Mouse (Mus musculus): ENCODE measurements at regions not wholly inside any gene's neighbourhood (a gene's known extent, or its start where the extent isn't known, plus 50 kb on each side); places are given as distances from the start of the nearest gene placed in this dataset.

- Histone ChIP-seq H3K79me2 (ENCODE audit: control insufficient read depth, insufficient read depth) (no peaks in the 10 kb centered on the region), H3ac (ENCODE audit: control insufficient read depth, insufficient read length) (no peak overlapping the region), H3K4me3 (no peak overlapping the region), H3K4me2 (ENCODE audit: low read depth) (no peak overlapping the region), H3K36me3 (ENCODE audit: control insufficient read depth, insufficient read depth) (no peaks in the 10 kb centered on the region), H3K27me3 (ENCODE audit: control insufficient read depth, insufficient read depth, insufficient read length) (no peaks in the 10 kb centered on the region)
- TF ChIP-seq CEBPB (IDR thresholded peaks at IDR 0.05; ENCODE audit: insufficient read depth, poor library complexity, severe bottlenecking) (no peak), REST (IDR thresholded peaks at IDR 0.05; ENCODE audit: insufficient read depth, insufficient read length) (no peak), E2F4 (IDR thresholded peaks at IDR 0.05; ENCODE audit: insufficient read depth) (no peak), TCF3 (IDR thresholded peaks at IDR 0.05; ENCODE audit: insufficient read length, low read depth) (no peak), USF1 (IDR thresholded peaks at IDR 0.05; ENCODE audit: low read depth) (no peak), MYOG (IDR thresholded peaks at IDR 0.05; ENCODE audit: control insufficient read depth in 1 of 3, insufficient read depth in 1 of 3, insufficient read length in 2 of 3, low read depth in 2 of 3) (no peak), POLR2A (IDR thresholded peaks at IDR 0.05; ENCODE audit: insufficient read length, low read depth) (no peak), SRF (IDR thresholded peaks at IDR 0.05; ENCODE audit: control insufficient read depth, insufficient read length, low read depth) (no peak), TCF12 (IDR thresholded peaks at IDR 0.05; ENCODE audit: insufficient read depth, poor library complexity, severe bottlenecking) (no peak), MYOD1 (IDR thresholded peaks at IDR 0.05; ENCODE audit: control insufficient read depth in 1 of 3, insufficient read length in 2 of 3, low read depth in 2 of 3) (no peak), MAX (IDR thresholded peaks at IDR 0.05; ENCODE audit: low read depth) (no peak), POLR2AphosphoS2 (IDR thresholded peaks at IDR 0.05; ENCODE audit: insufficient read length, low read depth) (no peak)
Observed at GRCm38 (mm10) chr16:29934649-29935048, 129.5 kb upstream of the Hes1 start.

GRCm38 (mm10) chr16:29938700-29939099 lies 125.5 kb upstream of the Hes1 start:
- no peak overlapping the region for H3K4me3 ChIP-seq
- no peaks in the 10 kb centered on the region for H3K27me3 ChIP-seq (ENCODE audit: control insufficient read depth, insufficient read depth, insufficient read length)
- no peaks in the 10 kb centered on the region for H3K36me3 ChIP-seq (ENCODE audit: control insufficient read depth, insufficient read depth)
- no peak overlapping the region for H3ac ChIP-seq (ENCODE audit: control insufficient read depth, insufficient read length)
- no peaks in the 10 kb centered on the region for H3K79me2 ChIP-seq (ENCODE audit: control insufficient read depth, insufficient read depth)
- TF ChIP-seq CEBPB (IDR thresholded peaks at IDR 0.05; ENCODE audit: insufficient read depth, poor library complexity, severe bottlenecking) (no peak), MYOD1 (IDR thresholded peaks at IDR 0.05; ENCODE audit: control insufficient read depth in 1 of 3, insufficient read length in 2 of 3, low read depth in 2 of 3) (no peak), MAX (IDR thresholded peaks at IDR 0.05; ENCODE audit: low read depth) (no peak), MYOG (IDR thresholded peaks at IDR 0.05; ENCODE audit: control insufficient read depth in 1 of 3, insufficient read depth in 1 of 3, insufficient read length in 2 of 3, low read depth in 2 of 3) (no peak), E2F4 (IDR thresholded peaks at IDR 0.05; ENCODE audit: insufficient read depth) (no peak), POLR2A (IDR thresholded peaks at IDR 0.05; ENCODE audit: insufficient read length, low read depth) (no peak), USF1 (IDR thresholded peaks at IDR 0.05; ENCODE audit: low read depth) (no peak), POLR2AphosphoS2 (IDR thresholded peaks at IDR 0.05; ENCODE audit: insufficient read length, low read depth) (no peak), REST (IDR thresholded peaks at IDR 0.05; ENCODE audit: insufficient read depth, insufficient read length) (no peak), SRF (IDR thresholded peaks at IDR 0.05; ENCODE audit: control insufficient read depth, insufficient read length, low read depth) (no peak), TCF3 (IDR thresholded peaks at IDR 0.05; ENCODE audit: insufficient read length, low read depth) (no peak), TCF12 (IDR thresholded peaks at IDR 0.05; ENCODE audit: insufficient read depth, poor library complexity, severe bottlenecking) (no peak)
- H3K4me2 ChIP-seq (ENCODE audit: low read depth) = no peak overlapping the region

- no peaks in the 10 kb centered on the region for H3K36me3 ChIP-seq (ENCODE audit: control insufficient read depth, insufficient read depth)
- H3K4me3 ChIP-seq = no peak overlapping the region
- H3K79me2 ChIP-seq (ENCODE audit: control insufficient read depth, insufficient read depth) = no peaks in the 10 kb centered on the region
- peak overlapping the region; percentile 13 for H3K4me2 ChIP-seq (ENCODE audit: low read depth)
- TF ChIP-seq REST (IDR thresholded peaks at IDR 0.05; ENCODE audit: insufficient read depth, insufficient read length) (no peak), TCF12 (IDR thresholded peaks at IDR 0.05; ENCODE audit: insufficient read depth, poor library complexity, severe bottlenecking) (no peak), USF1 (IDR thresholded peaks at IDR 0.05; ENCODE audit: low read depth) (no peak), POLR2A (IDR thresholded peaks at IDR 0.05; ENCODE audit: insufficient read length, low read depth) (no peak), TCF3 (IDR thresholded peaks at IDR 0.05; ENCODE audit: insufficient read length, low read depth) (no peak), POLR2AphosphoS2 (IDR thresholded peaks at IDR 0.05; ENCODE audit: insufficient read length, low read depth) (no peak), MYOG (IDR thresholded peaks at IDR 0.05; ENCODE audit: control insufficient read depth in 1 of 3, insufficient read depth in 1 of 3, insufficient read length in 2 of 3, low read depth in 2 of 3) (no peak), MYOD1 (IDR thresholded peaks at IDR 0.05; ENCODE audit: control insufficient read depth in 1 of 3, insufficient read length in 2 of 3, low read depth in 2 of 3) (no peak), MAX (IDR thresholded peaks at IDR 0.05; ENCODE audit: low read depth) (no peak), SRF (IDR thresholded peaks at IDR 0.05; ENCODE audit: control insufficient read depth, insufficient read length, low read depth) (no peak), E2F4 (IDR thresholded peaks at IDR 0.05; ENCODE audit: insufficient read depth) (no peak), CEBPB (IDR thresholded peaks at IDR 0.05; ENCODE audit: insufficient read depth, poor library complexity, severe bottlenecking) (no peak)
- no peaks in the 10 kb centered on the region for H3K27me3 ChIP-seq (ENCODE audit: control insufficient read depth, insufficient read depth, insufficient read length)
- no peak overlapping the region for H3ac ChIP-seq (ENCODE audit: control insufficient read depth, insufficient read length)
Observed at GRCm38 (mm10) chr16:29939331-29939850, 124.8 kb upstream of the Hes1 start.

- H3K4me2 ChIP-seq (ENCODE audit: low read depth) = peak overlapping the region; percentile 27
- no peak overlapping the region for H3ac ChIP-seq (ENCODE audit: control insufficient read depth, insufficient read length)
- no peaks in the 10 kb centered on the region for H3K79me2 ChIP-seq (ENCODE audit: control insufficient read depth, insufficient read depth)
- no peaks in the 10 kb centered on the region for H3K27me3 ChIP-seq (ENCODE audit: control insufficient read depth, insufficient read depth, insufficient read length)
- TF ChIP-seq TCF3 (IDR thresholded peaks at IDR 0.05; ENCODE audit: insufficient read length, low read depth) = peak; percentile 30
- TF ChIP-seq USF1 (IDR thresholded peaks at IDR 0.05; ENCODE audit: low read depth) = no peak
- no peak for TF ChIP-seq E2F4 (IDR thresholded peaks at IDR 0.05; ENCODE audit: insufficient read depth)
- TF ChIP-seq MYOG (IDR thresholded peaks at IDR 0.05; ENCODE audit: control insufficient read depth in 1 of 3, insufficient read depth in 1 of 3, insufficient read length in 2 of 3, low read depth in 2 of 3) = peak in 1 of 3 experiments; percentile 57
- TF ChIP-seq MYOD1 (IDR thresholded peaks at IDR 0.05; ENCODE audit: control insufficient read depth in 1 of 3, insufficient read length in 2 of 3, low read depth in 2 of 3) = peak in 1 of 3 experiments; percentile 59
- TF ChIP-seq MAX (IDR thresholded peaks at IDR 0.05; ENCODE audit: low read depth) = no peak
- TF ChIP-seq CEBPB (IDR thresholded peaks at IDR 0.05; ENCODE audit: insufficient read depth, poor library complexity, severe bottlenecking) = 0 out of 2 replicates have a peak, but pooled peaks have one; percentile 2
- TF ChIP-seq TCF12 (IDR thresholded peaks at IDR 0.05; ENCODE audit: insufficient read depth, poor library complexity, severe bottlenecking) = no peak
- TF ChIP-seq POLR2AphosphoS2 (IDR thresholded peaks at IDR 0.05; ENCODE audit: insufficient read length, low read depth) = no peak
- no peak for TF ChIP-seq POLR2A (IDR thresholded peaks at IDR 0.05; ENCODE audit: insufficient read length, low read depth)
- TF ChIP-seq SRF (IDR thresholded peaks at IDR 0.05; ENCODE audit: control insufficient read depth, insufficient read length, low read depth) = no peak
- TF ChIP-seq REST (IDR thresholded peaks at IDR 0.05; ENCODE audit: insufficient read depth, insufficient read length) = no peak
- no peaks in the 10 kb centered on the region for H3K36me3 ChIP-seq (ENCODE audit: control insufficient read depth, insufficient read depth)
- H3K4me3 ChIP-seq = no peak overlapping the region
Observed at GRCm38 (mm10) chr16:29939869-29940707, 124.1 kb upstream of the Hes1 start.
